Mouse (Mus musculus) c-Kit-positive CD71-negative TER-119-negative erythroid progenitor cells, embryonic 14.5 days (primary cell): ENCODE data around the gene Zfp287.

Experiments
- DNase-seq: peaks from one replicate; pipeline ENCODE4 v3.0.0-alpha.2; 2013; ENCODE audit warnings: low read depth

Gene Zfp287

GRCm38 (mm10) chr11:62701218-62701617 lies 30.5 kb downstream of the Zfp287 start:
- no peak for DNase-seq

- peak; percentile 24 for DNase-seq
Measured at GRCm38 (mm10) chr11:62699749-62700148, 32.0 kb downstream of the Zfp287 start.

- DNase-seq: no peak
Measured at GRCm38 (mm10) chr11:62695126-62695525, 36.6 kb downstream of the Zfp287 start.

- DNase-seq: peak; percentile 74
Measured at GRCm38 (mm10) chr11:62693299-62694184, 38.2 kb downstream of the Zfp287 start.

- no peak for DNase-seq
Measured at GRCm38 (mm10) chr11:62691592-62691991, 40.1 kb downstream of the Zfp287 start.

- DNase-seq: no peak
Measured at GRCm38 (mm10) chr11:62679954-62680353, 51.8 kb downstream of the Zfp287 start.

- DNase-seq: no peak
Measured at GRCm38 (mm10) chr11:62678778-62679354, 52.8 kb downstream of the Zfp287 start.

GRCm38 (mm10) chr11:62676290-62676596 lies 55.5 kb downstream of the Zfp287 start:
- DNase-seq: no peak

- DNase-seq: peak; percentile 85
Measured at GRCm38 (mm10) chr11:62675480-62676289, 56.0 kb downstream of the Zfp287 start.

GRCm38 (mm10) chr11:62670006-62670405 lies 61.7 kb downstream of the Zfp287 start:
- DNase-seq: no peak

GRCm38 (mm10) chr11:62669471-62669870 lies 62.2 kb downstream of the Zfp287 start:
- no peak for DNase-seq

GRCm38 (mm10) chr11:62668986-62669385 lies 62.7 kb downstream of the Zfp287 start:
- no peak for DNase-seq

- no peak for DNase-seq
Measured at GRCm38 (mm10) chr11:62664250-62664649, 67.5 kb downstream of the Zfp287 start.

GRCm38 (mm10) chr11:62660885-62661284 lies 70.8 kb downstream of the Zfp287 start:
- no peak for DNase-seq

GRCm38 (mm10) chr11:62652080-62652479 lies 79.6 kb downstream of the Zfp287 start:
- no peak for DNase-seq

- no peak for DNase-seq
Measured at GRCm38 (mm10) chr11:62651563-62651962, 80.1 kb downstream of the Zfp287 start.
